Mouse (Mus musculus): ENCODE results near the gene Stpg3. TPM values are rescaled to one million over a fixed set of nuclear protein-coding genes. Genes with fewer than 3 reads are reported as not detected.
"Not testable (repeated sequence)": the region's sequence is repeated elsewhere in the genome, so short reads cannot be mapped to it uniquely, and the experiment has no call there.

Stpg3 gene
- polyA plus RNA-seq (2017; shearing (Covaris generic)): not detected

DNA sequence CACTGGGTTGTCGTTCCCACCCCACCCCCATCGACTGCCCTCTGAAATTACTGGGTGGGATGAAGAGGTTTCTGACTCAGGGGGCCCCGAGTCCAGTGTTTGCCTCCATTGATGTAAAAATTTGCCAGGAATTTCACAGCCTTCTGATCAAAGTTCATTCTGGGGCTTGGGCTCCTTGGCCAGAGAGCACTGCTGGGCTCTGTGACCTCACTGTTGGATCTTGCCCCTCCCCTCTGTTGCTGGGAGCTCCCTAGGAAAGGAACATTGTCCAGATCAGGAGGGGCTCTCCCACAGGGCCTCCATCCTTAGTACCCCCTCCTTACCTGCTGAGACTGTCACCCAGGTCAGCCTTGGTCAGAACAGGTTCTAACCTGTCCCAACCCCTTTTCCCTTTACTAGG is at the start of gene Stpg3:
Stpg3 (minus strand) TSS at position 194 of the 400 bp plus-strand sequence.
- ATAC-seq: no peak

DNA sequence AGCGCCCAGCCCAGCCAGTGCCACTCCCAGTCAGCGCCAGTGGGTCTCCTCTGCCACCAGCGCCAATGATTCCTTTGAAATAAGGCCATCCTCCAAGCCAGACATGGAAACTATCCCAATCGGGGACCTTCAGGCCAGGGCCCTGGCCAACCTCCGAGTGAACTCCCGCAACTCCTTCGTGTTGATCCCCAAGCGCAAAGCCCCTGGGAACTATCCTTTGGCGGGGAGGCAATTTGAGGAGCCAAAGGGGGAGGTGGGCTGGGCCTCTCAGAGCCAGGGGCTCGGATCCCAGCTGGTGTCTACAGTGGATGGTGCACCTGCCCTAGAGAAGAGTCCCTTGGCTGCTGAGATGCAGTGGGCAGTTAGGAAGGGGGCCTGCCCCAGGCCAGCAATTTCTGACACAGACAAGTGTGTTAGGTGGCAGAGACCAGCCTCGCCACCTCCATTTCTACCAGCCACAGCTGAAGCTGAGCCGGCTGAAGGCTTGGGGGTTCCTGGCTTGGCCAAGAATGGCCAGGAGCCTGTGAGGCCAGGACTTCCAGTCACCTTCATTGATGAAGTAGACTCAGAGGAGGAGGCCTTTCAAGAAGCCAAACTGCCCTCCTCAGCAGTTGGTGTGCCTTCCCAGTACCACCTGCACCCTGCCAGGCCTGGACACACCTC is 49.3 kb upstream of the Stpg3 start:
- no peak for ATAC-seq

DNA sequence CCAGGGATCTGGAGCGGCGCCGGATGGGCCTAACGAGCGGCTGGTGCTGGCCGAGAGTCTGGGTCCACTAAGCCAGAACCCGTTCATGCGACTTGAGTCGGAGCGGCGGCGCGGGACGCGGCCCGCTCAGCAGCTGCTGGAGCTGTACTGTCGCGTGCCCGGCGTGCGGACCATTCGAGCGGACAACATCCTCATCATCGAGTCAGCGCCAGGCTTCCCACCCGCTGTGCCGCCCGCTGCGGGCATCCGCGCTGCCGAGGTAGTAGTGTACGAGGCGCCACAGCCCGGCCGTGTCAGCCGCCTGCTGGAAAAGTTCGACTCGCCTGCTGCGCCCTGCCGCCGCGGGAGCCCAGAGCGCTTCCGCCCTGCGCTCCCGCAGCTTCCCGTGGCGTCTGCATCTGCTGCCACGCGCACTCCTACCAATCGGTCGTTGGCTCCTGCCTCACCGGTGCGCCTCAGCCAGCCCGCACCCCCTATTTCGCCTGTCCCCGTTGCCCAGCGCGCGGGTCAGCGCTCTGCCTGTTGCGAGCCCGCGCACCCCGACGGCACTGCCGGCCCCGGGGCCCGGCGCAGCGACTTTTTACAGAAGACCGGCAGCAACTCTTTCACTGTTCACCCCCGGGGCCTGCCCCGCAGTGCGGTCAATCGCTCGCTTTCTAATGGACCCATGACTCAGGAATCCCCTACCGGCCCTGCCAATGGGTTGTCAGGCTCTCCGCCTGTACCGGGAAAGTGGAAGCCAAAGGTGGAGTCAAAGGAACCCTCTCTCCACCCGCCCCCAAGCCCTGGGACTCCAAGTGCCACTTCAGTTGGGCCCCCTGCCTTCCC is 48.6 kb upstream of the Stpg3 start:
- peak; percentile 53 for ATAC-seq

DNA sequence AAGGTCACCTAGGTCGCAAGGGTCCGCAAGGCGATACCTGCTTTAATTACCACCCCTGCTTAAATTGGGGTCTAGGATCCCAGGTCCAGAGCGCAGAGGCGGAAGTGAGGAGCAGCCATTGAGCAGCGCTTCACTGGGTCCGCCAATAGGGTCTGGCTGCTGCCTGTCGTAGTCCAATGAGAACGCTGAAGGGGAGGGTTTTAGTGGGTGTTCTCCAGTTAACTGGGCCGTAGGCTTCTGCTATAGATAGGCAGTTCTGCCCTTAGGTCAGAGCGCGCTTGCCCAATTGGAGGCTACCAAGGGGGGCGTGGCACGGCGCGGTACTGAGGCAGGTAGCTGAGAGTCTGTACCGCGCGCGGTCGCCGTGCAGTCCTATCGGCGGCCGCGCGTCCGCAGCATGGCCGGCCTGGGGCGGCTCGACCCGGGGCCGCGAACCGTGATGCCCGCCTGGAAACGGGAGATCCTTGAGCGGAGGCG is 47.9 kb upstream of the Stpg3 start, which contains the start of gene Tprn:
Tprn (plus strand) TSS at position 328 of the 477 bp plus-strand sequence.
- ATAC-seq: peak; percentile 99

DNA sequence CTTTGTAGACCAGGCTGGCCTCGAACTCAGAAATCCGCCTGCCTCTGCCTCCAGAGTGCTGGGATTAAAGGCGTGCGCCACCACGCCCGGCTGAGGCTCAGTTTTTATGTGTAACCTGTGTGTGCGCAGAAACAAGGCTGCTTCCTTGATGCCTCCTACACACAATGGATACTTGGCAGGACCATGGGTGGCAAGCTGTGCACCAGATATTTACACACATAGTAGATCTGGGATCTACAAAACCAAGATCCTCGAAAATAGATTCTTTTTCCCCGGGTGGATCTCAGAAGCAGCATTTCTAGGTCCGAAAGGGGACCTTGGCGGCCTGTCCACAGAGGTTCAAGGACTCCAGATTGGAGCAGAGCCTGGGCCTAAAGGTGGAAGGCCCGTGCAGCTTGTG is 47.4 kb upstream of the Stpg3 start:
- ATAC-seq: no peak

DNA sequence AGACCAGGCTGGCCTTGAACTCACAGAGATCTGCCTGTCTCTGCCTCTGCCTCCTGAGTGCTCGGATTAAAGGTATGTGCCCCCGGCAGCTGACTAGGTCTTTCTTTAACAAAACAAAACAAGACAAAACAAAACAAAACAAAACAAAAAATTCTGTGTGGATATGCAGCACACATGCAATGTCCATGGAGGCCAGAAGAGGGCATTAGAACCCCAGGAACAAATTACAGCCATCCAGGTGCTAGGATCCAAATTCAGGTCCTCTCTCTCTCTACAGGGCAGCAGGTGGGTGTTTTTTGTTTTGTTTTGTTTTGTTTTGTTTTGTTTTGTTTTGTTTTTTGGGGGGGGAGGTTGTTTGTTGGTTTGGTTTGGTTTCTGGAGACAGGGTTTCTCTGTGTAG is 44.5 kb upstream of the Stpg3 start:
- ATAC-seq: no peak

DNA sequence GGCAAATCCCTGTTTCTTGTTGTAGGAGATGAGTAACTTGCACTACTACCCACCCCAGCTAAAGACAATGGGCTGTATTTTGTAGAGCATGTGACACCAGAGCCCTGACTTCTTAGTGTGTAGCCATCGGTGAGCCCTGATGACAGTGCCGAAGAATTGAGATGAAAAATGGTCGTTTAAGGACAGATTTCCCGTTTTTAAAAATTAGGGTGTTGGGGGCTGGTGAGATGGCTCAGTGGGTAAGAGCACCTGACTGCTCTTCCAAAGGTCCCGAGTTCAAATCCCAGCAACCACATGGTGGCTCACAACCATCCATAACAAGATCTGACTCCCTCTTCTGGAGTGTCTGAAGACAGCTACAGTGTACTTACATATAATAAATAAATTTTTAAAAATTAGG is 42.8 kb upstream of the Stpg3 start:
- ATAC-seq: not testable (repeated sequence)

DNA sequence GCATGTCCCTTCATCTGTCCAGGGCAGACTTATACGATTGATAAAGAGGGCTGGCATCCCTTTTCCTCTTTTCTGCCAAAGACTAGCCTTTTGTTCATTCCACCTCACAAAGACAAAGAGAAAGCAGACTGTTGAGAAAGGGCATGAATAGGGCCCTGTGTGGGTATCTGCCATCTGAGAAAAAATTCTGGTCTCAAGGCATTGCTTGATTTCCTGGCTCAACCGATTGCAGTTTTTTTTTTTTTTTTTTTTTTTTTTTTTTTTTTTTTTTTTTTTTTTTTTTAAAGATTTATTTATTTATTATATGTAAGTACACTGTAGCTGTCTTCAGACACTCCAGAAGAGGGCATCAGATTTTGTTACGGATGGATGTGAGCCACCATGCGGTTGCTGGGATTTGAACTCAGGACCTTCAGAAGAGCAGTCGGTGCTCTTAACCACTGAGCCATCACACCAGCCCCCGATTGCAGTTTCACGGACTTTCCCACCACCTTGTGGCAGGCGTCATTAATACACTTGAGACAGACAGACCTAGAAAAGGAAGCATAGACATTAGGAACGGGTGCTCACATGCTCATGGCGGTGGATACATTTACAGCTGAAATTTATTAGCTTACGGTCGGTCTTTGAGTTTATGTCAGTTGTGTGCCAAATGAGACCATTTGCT is 42.1 kb upstream of the Stpg3 start:
- not testable (repeated sequence) for ATAC-seq

DNA sequence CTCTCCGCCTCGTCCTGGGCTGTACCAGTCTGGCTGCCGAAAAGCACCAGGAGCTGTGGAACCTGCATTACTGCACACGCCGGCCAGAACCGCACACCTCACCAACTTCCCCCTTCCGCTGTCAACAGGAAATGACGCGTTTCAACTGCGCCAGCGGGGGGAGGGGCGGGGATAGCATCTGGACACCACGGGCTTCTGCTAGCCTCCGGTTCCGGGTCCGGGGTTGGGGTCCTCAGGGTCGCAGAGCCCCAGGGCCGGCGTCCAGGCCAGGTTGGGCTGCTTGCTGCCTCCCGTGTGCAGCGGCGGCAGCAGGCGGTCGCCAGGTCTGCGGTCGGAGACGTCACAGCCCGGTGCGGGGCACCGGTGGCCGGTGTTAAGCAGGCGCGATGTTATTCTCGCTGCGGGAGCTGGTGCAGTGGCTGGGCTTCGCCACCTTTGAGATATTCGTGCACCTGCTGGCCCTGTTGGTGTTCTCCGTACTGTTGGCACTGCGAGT is 40.9 kb upstream of the Stpg3 start, which contains the start of gene Tmem203:
Tmem203 (plus strand) TSS at position 156 of the 496 bp plus-strand sequence.
- ATAC-seq: peak; percentile 87

DNA sequence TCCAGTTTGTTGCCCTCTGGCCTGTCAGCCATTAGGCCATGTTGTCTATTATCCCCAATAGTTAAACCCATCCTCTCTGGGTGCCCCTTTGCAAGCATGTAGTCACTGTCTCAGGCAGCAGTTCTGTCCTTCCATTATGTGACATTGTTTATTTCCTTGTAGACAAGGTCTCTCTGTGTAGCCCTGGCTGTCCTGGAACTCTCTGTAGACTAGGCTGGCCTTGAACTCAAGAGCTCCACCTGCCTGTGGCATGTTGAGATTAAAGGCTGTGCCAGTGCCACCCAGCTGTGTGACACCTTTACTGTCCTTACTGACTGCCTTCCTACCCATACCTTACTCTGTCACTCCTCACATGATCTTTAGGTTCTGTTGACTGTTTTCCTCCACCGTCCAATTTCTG is 37.9 kb upstream of the Stpg3 start:
- ATAC-seq: no peak

DNA sequence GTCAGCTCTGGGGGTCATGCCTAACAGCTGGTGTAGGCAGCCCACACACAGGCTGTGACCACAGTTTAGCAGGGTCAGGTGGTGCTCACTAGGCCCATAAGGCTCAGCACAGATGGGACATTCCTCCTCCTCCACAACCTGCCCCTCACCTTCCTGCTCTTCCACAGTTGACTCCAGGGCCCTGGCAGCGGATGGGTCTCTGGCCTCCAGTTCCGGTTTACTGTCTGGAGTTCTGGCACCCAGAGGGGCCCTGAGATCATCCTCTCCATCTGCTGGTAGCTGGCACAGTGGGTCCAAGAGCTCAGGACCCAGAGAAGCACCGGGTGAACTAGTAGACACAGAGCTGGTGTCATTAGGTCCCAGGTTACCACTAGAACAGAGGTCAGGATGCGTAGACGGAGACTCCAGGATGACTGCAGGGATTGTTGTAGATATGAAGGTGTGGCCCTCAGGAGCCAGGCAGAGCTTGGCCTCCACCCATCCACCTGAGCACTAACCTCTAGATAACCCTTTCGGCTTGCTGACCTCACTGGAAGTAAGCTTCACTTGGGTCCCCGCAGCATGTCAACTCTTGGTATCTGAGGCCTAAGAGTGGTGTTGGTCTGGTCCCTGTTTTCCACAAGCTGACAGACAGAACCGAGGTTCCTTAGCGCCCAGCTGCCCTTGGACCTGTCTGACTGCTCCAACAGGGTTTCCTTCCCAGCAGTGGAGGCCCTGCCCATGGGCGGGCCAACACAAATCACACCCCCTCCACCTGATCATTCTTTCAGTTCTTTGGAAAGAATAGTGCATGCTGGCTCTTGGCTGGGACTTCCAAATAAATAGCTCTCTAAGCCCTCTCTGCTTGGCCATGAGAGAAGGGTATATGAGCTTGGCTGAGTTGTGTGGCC is 32.0 kb upstream of the Stpg3 start, which contains the start of gene AL732309.1:
AL732309.1 (minus strand) TSS at position 681 of the 890 bp plus-strand sequence.
- ATAC-seq: no peak

DNA sequence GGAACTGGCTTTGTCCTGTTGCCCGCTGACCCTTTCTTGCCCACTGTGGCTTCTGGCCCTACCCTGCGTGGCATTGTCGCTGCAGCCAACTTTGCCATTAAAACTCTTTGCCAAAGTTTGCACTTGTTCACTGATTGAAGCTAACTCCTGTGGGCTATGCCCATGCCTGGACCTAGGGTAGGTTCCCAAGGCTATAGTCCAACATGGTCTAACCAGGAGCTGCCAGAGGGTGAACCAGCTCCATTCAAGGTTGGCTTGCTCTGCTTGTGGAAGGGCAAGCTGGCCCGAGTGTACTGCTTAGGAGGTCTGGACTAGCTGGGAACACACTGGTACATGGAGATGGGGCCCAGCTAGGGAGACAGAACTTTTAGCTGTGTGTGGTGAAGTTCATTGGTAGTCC is 29.7 kb upstream of the Stpg3 start:
- no peak for ATAC-seq

DNA sequence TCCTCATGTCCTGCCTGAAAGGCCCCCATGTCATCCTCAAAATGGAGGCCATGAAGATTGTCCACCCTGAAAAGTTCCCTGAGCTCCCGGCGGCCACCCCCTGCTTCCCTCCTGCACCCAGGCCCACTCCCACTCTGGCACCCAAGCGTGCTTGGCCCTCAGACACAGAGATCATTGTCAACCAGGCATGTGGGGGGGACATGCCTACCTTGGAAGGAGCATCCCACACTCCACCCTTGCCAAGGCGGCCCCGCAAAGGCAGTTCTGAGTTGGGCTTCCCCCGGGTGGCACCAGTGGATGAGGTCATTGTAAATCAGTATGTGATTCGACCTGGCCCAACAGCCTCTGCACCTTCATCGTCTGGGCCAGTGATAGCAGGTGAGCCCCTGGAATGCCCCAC is 28.9 kb upstream of the Stpg3 start:
- ATAC-seq: no peak

DNA sequence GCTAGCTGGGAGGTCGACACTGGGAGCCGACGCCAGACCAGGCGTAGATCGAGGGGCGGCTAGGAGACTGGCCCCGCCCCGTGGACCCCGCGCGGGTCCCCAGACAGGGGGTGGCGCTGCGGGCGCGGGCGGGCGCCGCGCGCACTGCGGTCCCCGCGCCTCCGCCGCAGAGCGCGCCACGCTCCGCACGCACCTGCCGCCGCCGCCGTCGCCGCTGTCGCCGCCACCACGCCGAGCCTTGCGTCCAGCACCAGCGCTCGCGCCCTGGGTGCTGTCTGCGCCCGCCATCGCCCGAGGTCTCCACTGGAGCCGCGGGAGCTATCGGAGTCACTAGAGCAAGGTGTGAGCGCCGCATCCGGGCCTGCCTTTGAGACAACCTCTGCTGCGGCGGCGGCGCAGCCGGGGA is 27.7 kb upstream of the Stpg3 start, which contains the start of the genes Rnf208 and Cysrt1:
Rnf208 (plus strand) TSS at position 155 of the 406 bp plus-strand sequence.
Cysrt1 (minus strand) TSS at position 352 of the 406 bp plus-strand sequence.
- ATAC-seq: peak; percentile 60

DNA sequence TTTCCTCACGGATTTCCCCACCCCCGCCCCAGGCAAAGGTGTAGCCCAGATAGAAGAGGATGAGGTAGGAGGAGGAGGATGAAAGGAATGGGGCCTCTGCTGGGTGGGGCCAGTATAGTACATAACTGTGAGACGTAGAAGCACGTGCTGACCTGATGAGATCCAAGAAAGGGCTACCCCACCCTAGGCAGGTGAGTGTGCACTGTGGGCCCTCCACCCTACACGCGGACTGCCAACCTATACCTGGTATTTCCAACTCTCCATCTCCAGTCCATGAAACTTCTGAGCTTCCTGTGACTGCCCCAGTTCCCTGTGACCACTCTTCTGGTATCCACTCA is 27.0 kb upstream of the Stpg3 start:
- ATAC-seq: peak; percentile 22

DNA sequence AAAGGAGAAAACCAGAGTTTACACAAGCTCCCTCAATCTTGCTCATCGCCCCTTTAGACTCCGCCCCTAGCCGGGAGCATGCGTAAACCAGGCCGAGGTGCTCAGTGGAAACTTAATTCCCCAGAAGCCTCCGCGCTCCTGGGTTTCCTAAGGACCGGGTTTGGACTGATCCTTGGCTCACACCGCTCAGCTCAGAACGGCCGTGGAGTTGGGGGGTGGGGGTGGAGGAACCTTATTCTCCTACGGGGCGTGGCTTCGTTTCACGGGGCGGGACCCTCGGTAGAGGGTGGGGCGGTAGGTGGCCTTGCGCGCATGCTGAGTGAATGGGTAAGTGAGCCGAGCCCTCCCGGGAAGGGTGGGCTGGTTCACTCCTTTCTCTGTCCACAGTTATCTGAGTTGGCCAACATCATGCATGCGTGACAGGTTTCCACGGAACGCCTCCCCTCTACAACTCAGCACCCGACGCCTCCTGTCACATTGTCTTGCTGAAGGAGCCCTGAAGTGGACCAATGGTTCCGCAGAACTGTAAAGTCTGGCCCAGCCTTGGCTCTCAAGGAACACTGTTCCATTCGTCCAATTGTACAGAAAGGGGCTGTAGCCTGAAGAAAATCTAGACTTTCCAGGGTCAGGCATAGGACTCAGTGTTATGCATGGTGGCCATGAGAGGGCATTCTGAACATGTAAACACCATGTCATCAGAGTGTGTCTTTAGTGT is 26.4 kb upstream of the Stpg3 start:
- ATAC-seq: peak; percentile 61

DNA sequence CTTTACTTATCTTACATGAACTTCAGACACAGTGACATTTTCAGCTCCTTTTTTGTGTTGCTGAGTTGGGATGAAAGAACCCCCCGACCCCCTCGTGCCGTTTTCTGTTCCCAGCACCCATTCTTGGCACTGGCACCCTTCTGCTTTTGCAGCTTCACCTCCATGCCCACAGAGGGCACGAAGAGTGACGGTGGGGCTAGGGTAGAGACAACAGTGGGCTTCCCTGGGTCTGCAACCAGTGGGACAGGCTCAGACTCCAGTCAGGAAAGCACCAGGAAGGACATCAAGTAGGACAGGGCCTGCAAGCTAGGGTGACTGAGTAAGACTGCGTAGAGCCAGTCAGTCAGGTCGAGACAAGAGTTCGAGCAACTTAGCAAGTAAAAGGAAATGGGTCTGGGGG is 25.9 kb upstream of the Stpg3 start:
- no peak for ATAC-seq

DNA sequence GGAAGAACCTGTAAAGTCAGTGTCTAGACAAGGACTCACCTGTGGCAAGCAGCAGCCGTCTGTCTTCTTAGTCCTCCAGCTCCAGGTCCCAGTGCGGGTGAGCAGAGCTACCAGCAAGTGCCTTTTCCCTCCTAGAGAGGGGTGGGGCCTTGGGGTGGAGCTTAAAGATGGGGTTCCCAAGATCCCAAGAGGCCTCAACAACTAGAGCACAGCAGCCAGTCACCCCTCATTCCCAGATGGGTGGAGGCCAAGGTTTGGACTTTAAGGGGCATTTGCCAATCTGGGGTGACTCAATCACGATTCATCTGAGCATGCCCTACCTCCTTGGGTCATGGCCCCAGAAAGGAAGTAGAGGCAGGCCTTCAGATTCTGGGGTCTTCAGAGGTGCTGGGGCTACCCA is 25.3 kb upstream of the Stpg3 start:
- no peak for ATAC-seq

DNA sequence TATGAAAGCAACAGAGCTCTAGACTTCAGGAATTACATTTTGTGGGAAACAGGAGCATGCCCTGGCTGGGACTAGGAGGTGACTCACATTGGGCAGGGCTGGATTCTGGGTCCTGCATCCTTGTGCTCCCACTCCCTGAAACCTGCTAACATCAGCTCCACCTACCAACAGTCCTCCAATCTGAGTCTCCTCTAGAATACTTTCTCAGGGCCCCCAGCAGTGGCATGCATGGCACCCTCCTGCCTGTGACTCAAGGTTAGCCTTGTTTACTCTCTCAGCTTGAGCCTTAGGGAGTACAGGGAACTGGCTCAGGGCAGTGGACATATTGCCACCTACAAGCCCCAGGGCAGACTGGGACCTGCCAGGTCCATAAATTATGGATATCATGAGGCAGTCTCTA is 23.7 kb upstream of the Stpg3 start:
- ATAC-seq: no peak

DNA sequence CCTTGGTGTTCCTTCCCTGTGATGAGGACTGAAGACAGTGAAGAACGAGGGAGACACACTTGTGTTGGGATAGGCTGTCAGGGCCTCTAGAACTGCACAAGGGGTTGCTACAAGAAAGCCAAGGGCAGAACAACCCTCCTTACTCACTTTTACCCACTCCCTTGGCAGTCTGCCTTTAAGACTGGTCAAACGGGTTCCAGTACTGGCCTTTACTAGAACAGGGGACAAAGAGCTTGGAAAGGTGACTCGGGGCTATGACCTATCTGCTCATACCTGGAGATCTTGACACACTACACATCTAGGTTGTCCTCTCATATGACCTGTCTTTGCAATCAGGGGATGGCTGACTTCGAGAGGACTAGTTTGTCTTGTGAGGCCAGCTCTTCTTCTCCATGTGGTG is 23.1 kb upstream of the Stpg3 start:
- ATAC-seq: no peak

DNA sequence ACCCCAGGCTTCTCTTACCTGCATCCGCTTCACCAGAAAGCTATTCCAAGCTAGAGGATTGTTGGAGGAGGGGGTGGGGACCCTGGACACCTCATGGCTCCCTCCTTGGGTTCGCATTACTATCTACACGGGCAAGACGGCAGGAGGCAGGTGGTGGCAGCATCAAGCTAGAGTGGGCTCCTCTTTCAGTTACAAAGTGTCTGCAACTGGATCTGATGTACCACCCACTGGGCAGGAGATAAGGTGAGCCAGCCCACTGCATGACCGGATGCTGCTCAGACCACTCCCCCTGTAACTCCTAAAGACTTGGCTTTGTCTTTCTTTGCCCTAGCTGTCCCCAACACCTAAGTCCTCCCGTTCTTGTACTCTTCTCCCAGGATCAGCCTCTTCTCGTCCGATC is 22.2 kb upstream of the Stpg3 start, which contains the start of gene Rnf224:
Rnf224 (minus strand) TSS at position 174 of the 400 bp plus-strand sequence.
- ATAC-seq: no peak
